Mouse (Mus musculus) midbrain, embryonic 11.5 days (tissue): ENCODE results near the gene Gps1. TPM values are rescaled to one million over a fixed set of nuclear protein-coding genes. Genes with fewer than 3 reads are reported as not detected.
A peak's percentile ranks its signal among the peaks of the same experiment; 100 is the strongest.

Source experiments
- ATAC-seq: fragments of 200-750 bp; cut with Nextera tagmentation; 2 replicates; pipeline ENCODE4 v1.8.0; 2017; ENCODE audit warnings: moderate TSS enrichment, moderate library complexity; ENCODE audit not compliant: low FRiP score
- DNase-seq: peaks from one replicate; pipeline ENCODE4 v3.0.0; 2015; ENCODE audit warnings: low spot score; ENCODE audit errors: missing footprints
- H3K27ac ChIP-seq: fragments of 300-500 bp; sonication (generic); 2 replicates; pipeline ENCODE4 v1.5.1; 2014; ENCODE audit warnings: low read depth, low read length
- H3K27me3 ChIP-seq: fragments of 300-500 bp; sonication (generic); 2 replicates; pipeline ENCODE4 v1.6.1; 2014; ENCODE audit warnings: mild to moderate bottlenecking, low read length, moderate library complexity, mixed read lengths; ENCODE audit not compliant: control insufficient read depth, insufficient read depth
- H3K36me3 ChIP-seq: fragments of 300-500 bp; sonication (generic); 2 replicates; pipeline ENCODE4 v1.6.1; 2014; ENCODE audit warnings: mild to moderate bottlenecking, low read length, moderate library complexity, mixed read lengths; ENCODE audit not compliant: control insufficient read depth, insufficient read depth
- H3K4me1 ChIP-seq: fragments of 300-500 bp; sonication (generic); 2 replicates; pipeline ENCODE4 v1.6.1; 2014; ENCODE audit warnings: low read length; ENCODE audit not compliant: control insufficient read depth, insufficient read depth
- H3K4me2 ChIP-seq: fragments of 300-500 bp; sonication (generic); 2 replicates; pipeline ENCODE4 v1.6.1; 2014; ENCODE audit warnings: mild to moderate bottlenecking, moderate library complexity
- H3K4me3 ChIP-seq: fragments of 300-500 bp; sonication (generic); 2 replicates; pipeline ENCODE4 v1.5.1; 2014; ENCODE audit warnings: low read depth, low read length
- H3K9ac ChIP-seq: fragments of 300-500 bp; sonication (generic); 2 replicates; pipeline ENCODE4 v1.6.1; 2014; ENCODE audit warnings: low read length
- H3K9me3 ChIP-seq: fragments of 300-500 bp; sonication (generic); 2 replicates; pipeline ENCODE4 v1.6.1; 2016; ENCODE audit warnings: low read length; ENCODE audit not compliant: control insufficient read depth
- WGBS: fragments of 180-500 bp; shearing (Covaris S2); extraction: QIAGEN DNeasy Blood & Tissue Kit; methylation state at CpG from one replicate; pipeline ENCODE4 v1.1.7; 2014; 5-methylcytosine and 5-hydroxymethylcytosine counted together
- polyA plus RNA-seq: library from polyadenylated mRNA; unstranded; fragments of >200 nt; fragmentation: Nextera tagmentation; extraction: Ambion mirVana; gene quantifications from 2 replicates; pipeline ENCODE4 v1.2.1, GENCODE M21; 2014

The Gps1 gene
- polyA plus RNA-seq, 1 experiment from 2014 or later = 269 TPM

DNA sequence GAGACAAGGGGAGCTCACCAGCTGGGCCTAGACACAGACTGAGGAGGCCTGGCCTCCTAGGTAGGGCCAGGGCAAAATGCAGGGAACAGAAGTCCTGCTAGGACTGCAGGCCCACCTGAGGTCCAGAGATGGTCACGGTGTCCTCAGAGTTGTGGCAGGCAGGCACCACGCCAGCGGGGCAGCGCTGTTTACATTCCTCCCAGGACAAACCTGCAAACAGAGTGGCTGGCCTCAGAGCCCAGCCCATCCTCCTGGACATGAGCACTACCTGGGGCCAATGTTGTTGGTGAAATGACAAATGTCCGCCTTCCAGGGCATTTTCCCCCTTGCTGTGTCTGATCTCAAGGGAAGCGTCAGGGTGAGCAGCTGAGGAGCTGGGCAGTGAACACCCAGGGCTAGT is 33.3 kb downstream of the Gps1 start:
- no peaks in the 10 kb centered on the region for H3K9me3 ChIP-seq
- no peak overlapping the region for H3K4me2 ChIP-seq
- peaks cover 14% of the 10 kb centered on the region for H3K4me1 ChIP-seq
- no peak overlapping the region for H3K9ac ChIP-seq
- no peaks in the 10 kb centered on the region for H3K27me3 ChIP-seq
- H3K27ac ChIP-seq = no peak overlapping the region
- DNase-seq = no peak
- peaks cover 84% of the 10 kb centered on the region for H3K36me3 ChIP-seq
- ATAC-seq = no peak
- no peak overlapping the region for H3K4me3 ChIP-seq
- 94% methylated on average over 6 of the region's 6 CpGs for WGBS

DNA sequence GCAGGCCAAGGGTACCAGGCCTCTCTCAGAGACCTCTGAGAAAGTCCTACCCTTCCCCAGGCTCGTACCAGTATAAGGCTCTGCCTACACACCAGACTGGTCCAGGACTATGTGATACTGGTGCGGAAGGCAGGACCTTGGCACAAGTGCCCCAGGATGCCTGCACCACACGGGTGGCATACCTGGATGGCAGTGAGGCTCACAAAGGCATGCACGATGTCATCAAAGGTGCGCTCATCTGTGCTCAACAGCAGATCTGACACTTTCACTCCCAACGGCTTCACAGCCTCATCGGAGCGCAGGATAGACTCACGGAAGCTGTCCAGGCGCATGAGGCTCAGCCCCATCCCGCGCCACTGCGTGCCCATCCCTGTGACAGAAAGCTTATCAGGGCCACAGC is 34.2 kb downstream of the Gps1 start:
- Histone ChIP-seq H3K4me1 (peaks cover 21% of the 10 kb centered on the region), H3K27me3 (no peaks in the 10 kb centered on the region), H3K9ac (no peak overlapping the region), H3K4me2 (no peak overlapping the region), H3K4me3 (no peak overlapping the region), H3K27ac (no peak overlapping the region), H3K36me3 (peaks cover 75% of the 10 kb centered on the region), H3K9me3 (no peaks in the 10 kb centered on the region)
- DNase-seq = no peak
- no peak for ATAC-seq
- WGBS = 96% methylated on average over 13 of the region's 13 CpGs

GRCm38 (mm10) chr11:120819556-120819955 is 35.5 kb downstream of the Gps1 start:
- Histone ChIP-seq H3K9me3 (no peaks in the 10 kb centered on the region), H3K36me3 (peaks cover 62% of the 10 kb centered on the region), H3K4me1 (peaks cover 21% of the 10 kb centered on the region), H3K4me3 (no peak overlapping the region), H3K27ac (no peak overlapping the region), H3K9ac (no peak overlapping the region), H3K4me2 (no peak overlapping the region), H3K27me3 (no peaks in the 10 kb centered on the region)
- 97% methylated on average over 6 of the region's 6 CpGs for WGBS
- DNase-seq = no peak
- no peak for ATAC-seq

DNA sequence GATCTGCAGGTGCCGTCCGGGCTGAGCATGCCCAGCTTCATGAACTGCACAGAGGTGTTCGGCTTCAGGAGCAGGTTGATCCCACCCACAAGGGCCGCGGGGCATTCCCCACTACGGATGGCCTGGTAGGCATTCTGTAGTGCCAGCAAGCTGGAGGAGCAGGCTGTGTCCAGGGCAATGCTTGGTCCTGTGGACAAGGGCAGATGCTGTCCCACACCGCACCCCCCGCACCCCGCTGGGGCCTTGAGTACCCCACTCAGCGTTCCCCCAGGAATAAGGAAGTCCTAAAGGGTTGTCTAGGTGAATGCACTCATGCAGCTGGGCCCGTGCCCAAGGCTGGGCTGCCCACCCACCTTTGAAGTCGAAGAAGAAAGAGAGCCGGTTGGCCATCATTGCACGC is 36.5 kb downstream of the Gps1 start:
- no peaks in the 10 kb centered on the region for H3K27me3 ChIP-seq
- H3K9me3 ChIP-seq = no peaks in the 10 kb centered on the region
- peaks cover 56% of the 10 kb centered on the region for H3K36me3 ChIP-seq
- H3K4me3 ChIP-seq = no peak overlapping the region
- no peak for ATAC-seq
- no peak for DNase-seq
- no peak overlapping the region; the same call in 1 of the 2 replicates for H3K4me2 ChIP-seq
- no peak overlapping the region for H3K9ac ChIP-seq
- no peak overlapping the region for H3K27ac ChIP-seq
- WGBS = 90% methylated on average over 14 of the region's 14 CpGs
- peaks cover 29% of the 10 kb centered on the region for H3K4me1 ChIP-seq

- DNase-seq (no peak), ATAC-seq (no peak)
- Histone ChIP-seq H3K27ac (no peak overlapping the region), H3K9me3 (no peaks in the 10 kb centered on the region), H3K27me3 (no peaks in the 10 kb centered on the region), H3K9ac (peak overlapping the region; percentile 94), H3K4me1 (peaks cover 36% of the 10 kb centered on the region), H3K4me3 (peak overlapping the region; percentile 88; the same call in 1 of the 2 replicates), H3K4me2 (peak overlapping the region; percentile 98), H3K36me3 (peaks cover 49% of the 10 kb centered on the region)
- WGBS = 88% methylated on average over 14 of the region's 14 CpGs
These were observed 37.2 kb downstream of the Gps1 start for GRCm38 (mm10) chr11:120821076-120821922.

GRCm38 (mm10) chr11:120822321-120822720 is 38.2 kb downstream of the Gps1 start:
- peak overlapping the region; percentile 98 for H3K4me2 ChIP-seq
- H3K9me3 ChIP-seq = no peaks in the 10 kb centered on the region
- H3K27ac ChIP-seq = no peak overlapping the region
- H3K4me3 ChIP-seq = peak overlapping the region; percentile 88
- peaks cover 40% of the 10 kb centered on the region for H3K36me3 ChIP-seq
- WGBS = 74% methylated on average over 4 of the region's 4 CpGs
- peak overlapping the region; percentile 94 for H3K9ac ChIP-seq
- H3K27me3 ChIP-seq = no peaks in the 10 kb centered on the region
- no peak for DNase-seq
- peaks cover 43% of the 10 kb centered on the region for H3K4me1 ChIP-seq
- ATAC-seq = no peak

DNA sequence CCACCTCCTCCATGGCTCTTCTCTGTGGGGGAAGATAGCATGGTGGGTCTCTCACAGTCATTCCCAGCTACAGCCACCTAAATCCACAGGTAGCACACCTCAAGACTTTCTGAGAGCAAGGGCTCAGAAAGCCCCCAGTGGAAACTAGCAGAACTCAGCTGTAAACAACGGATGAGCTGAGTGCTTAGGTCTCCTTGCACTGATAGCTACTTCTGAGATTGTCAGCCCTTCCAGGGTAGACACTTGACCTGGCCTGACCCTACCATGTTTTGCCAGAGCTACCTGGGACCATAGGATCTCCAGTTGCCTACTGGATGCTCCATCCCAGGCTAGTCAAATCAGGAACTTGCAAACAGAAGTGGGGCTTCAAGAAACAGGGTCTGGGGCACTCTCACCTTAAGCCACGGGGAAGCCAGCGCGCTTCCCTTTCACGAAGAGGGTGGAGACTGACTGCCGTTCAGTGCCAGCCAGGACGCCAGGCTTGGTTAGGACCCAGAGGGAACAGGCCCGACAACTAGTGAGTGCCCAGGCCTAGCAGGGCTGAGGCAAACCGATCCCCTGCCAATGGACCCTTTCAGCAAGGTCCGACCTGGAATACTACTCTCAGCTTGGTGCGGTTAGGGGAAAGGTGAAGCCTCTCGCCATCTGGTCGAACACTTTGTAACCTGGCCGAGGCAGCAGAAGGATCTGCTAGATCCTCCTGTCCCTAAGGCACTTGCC is 38.9 kb downstream of the Gps1 start:
- Histone ChIP-seq H3K4me2 (peak overlapping the region; percentile 98), H3K27me3 (no peaks in the 10 kb centered on the region), H3K4me1 (peaks cover 43% of the 10 kb centered on the region), H3K27ac (peak overlapping the region; percentile 98), H3K4me3 (peak overlapping the region; percentile 88), H3K9me3 (no peaks in the 10 kb centered on the region), H3K9ac (peak overlapping the region; percentile 94), H3K36me3 (peaks cover 34% of the 10 kb centered on the region)
- 2% methylated on average over 14 of the region's 14 CpGs for WGBS
- ATAC-seq (no peak), DNase-seq (peak; percentile 94)

- under 1% methylated on average over 33 of the region's 40 CpGs for WGBS
- Histone ChIP-seq H3K27me3 (no peaks in the 10 kb centered on the region), H3K4me3 (peak overlapping the region; percentile 88), H3K4me1 (peaks cover 43% of the 10 kb centered on the region), H3K27ac (peak overlapping the region; percentile 98), H3K4me2 (peak overlapping the region; percentile 98), H3K36me3 (peaks cover 28% of the 10 kb centered on the region), H3K9me3 (no peaks in the 10 kb centered on the region), H3K9ac (peak overlapping the region; percentile 94)
- no peak for DNase-seq
- ATAC-seq = peak; percentile 54
These were observed 39.5 kb downstream of the Gps1 start for GRCm38 (mm10) chr11:120823551-120823947.
